In genomic region chr7:76560564-76561258, GRCm38 (mm10) we compare ENCODE assay signal across 13 mouse cellular contexts.
A peak's percentile ranks its signal among the peaks of the same experiment; 100 is the strongest.
DNase-seq lines count a peak whose midpoint lies in the region; ATAC-seq lines count a peak whose summit lies in the region.
"Had no signal": no experiment of that assay in that cellular context is flagged by ENCODE, and none has a peak within 500 bp of the region (broad histone marks: within the 10 kb centered on the region; RNA-seq: fewer than 3 reads in every experiment).

No protein-coding gene starts in this region.

- no peaks in the 10 kb centered on the region for H3K9me3 ChIP-seq in forebrain, embryonic 16.5 days (ENCODE audit: control insufficient read depth, low read length)
- no peaks in the 10 kb centered on the region for H3K9me3 ChIP-seq in kidney, embryonic 16.5 days (ENCODE audit: low read length)
- H3K9me3 ChIP-seq: limb, embryonic 12.5 days had no signal

- H3K36me3 ChIP-seq in forebrain, embryonic 16.5 days (ENCODE audit: control insufficient read depth, insufficient read depth) = no peaks in the 10 kb centered on the region
- H3K36me3 ChIP-seq in kidney, embryonic 16.5 days (ENCODE audit: insufficient read depth, low read length) = no peaks in the 10 kb centered on the region
- H3K36me3 ChIP-seq: limb, embryonic 12.5 days had no signal

- no peak overlapping the region for H3K4me2 ChIP-seq in forebrain, embryonic 16.5 days (ENCODE audit: low read length)
- H3K4me2 ChIP-seq in kidney, embryonic 16.5 days (replicated peaks; ENCODE audit: low read depth, low read length) = no peak overlapping the region
- H3K4me2 ChIP-seq: limb, embryonic 12.5 days had no signal

- H3K4me3 ChIP-seq in forebrain, embryonic 16.5 days (replicated peaks; ENCODE audit: low read length) = no peak overlapping the region
- H3K4me3 ChIP-seq in kidney, embryonic 16.5 days (ENCODE audit: low read length) = no peak overlapping the region
- H3K4me3 ChIP-seq: limb, embryonic 12.5 days had no signal

- peak; percentile 64 for DNase-seq in embryo, embryonic 11 days
- DNase-seq in neural tube, embryonic 10.5 days (ENCODE audit: extremely low spot score, low spot score) = peak; percentile 21
- no peak for DNase-seq in heart, postnatal 14 days
- DNase-seq in cerebellum, postnatal 36 days = no peak
- no peak for DNase-seq in thymus, postnatal 10 days (ENCODE audit: low spot score in 2 of 2)
- no peak for DNase-seq in frontal cortex, postnatal 10 days (ENCODE audit: low spot score in 2 of 2)
- DNase-seq: adrenal gland, postnatal 36 days; cerebellum, postnatal 10 days; lung, adult 2 months; right cerebral cortex, postnatal 25 days had no signal

- peaks cover 12% of the 10 kb centered on the region; the same call in 1 of the 2 replicates for H3K4me1 ChIP-seq in forebrain, embryonic 16.5 days (replicated peaks; ENCODE audit: control insufficient read depth, insufficient read depth, low read length)
- no peaks in the 10 kb centered on the region for H3K4me1 ChIP-seq in kidney, embryonic 16.5 days (ENCODE audit: insufficient read depth, low read length)
- H3K4me1 ChIP-seq: limb, embryonic 12.5 days had no signal

- intact Hi-C loops in heart, postnatal 14 days (cut with DNase I) = no loop called here

- peak; percentile 77 for ATAC-seq in forebrain, embryonic 16.5 days
- ATAC-seq in kidney, embryonic 16.5 days (ENCODE audit: low FRiP score, low TSS enrichment) = peak; percentile 76; the same call in 1 of the 2 replicates

- H3K27me3 ChIP-seq in forebrain, embryonic 16.5 days (replicated peaks; ENCODE audit: control insufficient read depth, insufficient read depth, low read length) = no peaks in the 10 kb centered on the region
- no peaks in the 10 kb centered on the region for H3K27me3 ChIP-seq in kidney, embryonic 16.5 days (ENCODE audit: insufficient read depth, low read length)

- no peak overlapping the region for H3K9ac ChIP-seq in forebrain, embryonic 16.5 days (replicated peaks; ENCODE audit: low read depth, low read length)
- H3K9ac ChIP-seq in kidney, embryonic 16.5 days (replicated peaks; ENCODE audit: low read length) = no peak overlapping the region
- H3K9ac ChIP-seq: limb, embryonic 12.5 days had no signal

- no peak overlapping the region for H3K27ac ChIP-seq in forebrain, embryonic 16.5 days (ENCODE audit: low read length)
- no peak overlapping the region for H3K27ac ChIP-seq in kidney, embryonic 16.5 days (ENCODE audit: low read length)
- H3K27ac ChIP-seq: limb, embryonic 12.5 days had no signal

Comparison
In these comparisons a context has a peak if more than half of its experiments do, and no peak if none do; other contexts are left out.
1. DNase-seq: peak in embryo, embryonic 11 days (single experiment) and neural tube, embryonic 10.5 days (single experiment); none in heart, postnatal 14 days (0 of 2), cerebellum, postnatal 36 days (0 of 2), thymus, postnatal 10 days (0 of 2) and frontal cortex, postnatal 10 days (0 of 2).